ENCODE assay signal across 8 mouse cellular contexts in the genomic region with DNA sequence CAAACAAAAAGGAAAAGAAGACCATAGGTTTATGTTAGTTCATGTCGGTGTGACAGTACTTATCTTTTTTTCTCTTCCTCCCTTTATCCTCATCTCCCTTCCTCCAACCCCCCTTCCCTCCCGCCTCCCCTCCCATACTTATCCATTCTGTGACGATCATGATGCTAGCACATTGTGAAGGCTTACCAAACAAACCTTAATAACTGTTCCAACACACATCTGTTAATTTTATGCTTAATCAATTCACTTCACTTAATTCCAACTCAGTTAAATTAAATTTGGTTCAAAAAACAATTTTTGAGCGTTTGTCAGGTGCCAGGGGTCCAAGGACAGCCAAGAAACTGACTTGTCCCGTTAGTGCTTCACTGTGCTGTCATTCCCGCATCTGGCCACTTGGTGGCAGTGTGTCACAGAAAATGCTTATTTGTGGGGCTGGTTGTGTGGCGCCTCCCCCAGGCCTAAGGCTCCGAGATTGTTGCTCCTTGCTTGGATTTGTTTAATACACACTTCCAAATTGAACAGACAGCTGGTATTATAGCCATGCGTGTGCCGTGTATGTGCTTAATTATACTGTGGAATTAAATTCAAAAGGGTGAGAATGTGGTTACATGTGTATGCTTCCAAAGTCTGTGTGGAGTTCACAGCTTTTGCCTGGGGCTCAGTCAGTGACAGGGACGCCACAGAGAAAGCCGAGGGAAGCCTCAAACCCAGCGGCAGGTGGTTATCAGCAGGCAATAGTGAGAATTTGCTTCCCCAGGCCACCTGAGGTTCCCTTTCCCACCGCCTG.
DNase-seq lines count a peak whose midpoint lies in the region; ATAC-seq and TF ChIP-seq lines count a peak whose summit lies in the region.

No protein-coding gene starts in this region.

- TF ChIP-seq CTCF in MEL (IDR thresholded peaks at IDR 0.05 in 2 of 3, conservative IDR thresholded peaks at IDR 0.05 in 1 of 3; ENCODE audit: control insufficient read depth in 1 of 3, insufficient read depth in 1 of 3, low read depth in 2 of 3, low read length in 3 of 3, poor library complexity in 1 of 3, severe bottlenecking in 1 of 3): peak; percentile 89 to 98 (median 92)
- peak; percentile 95 for TF ChIP-seq CTCF in cerebellum, adult 2 months (IDR thresholded peaks at IDR 0.05; ENCODE audit: borderline replicate concordance, insufficient read depth, low read depth, low read length)
- TF ChIP-seq CTCF in forebrain, postnatal 0 days (IDR thresholded peaks at IDR 0.05; ENCODE audit: low read depth): peak; percentile 97
- TF ChIP-seq CTCF in layer of hippocampus, adult 2 months (conservative IDR thresholded peaks at IDR 0.05): peak; percentile 97
- peak; percentile 98 for TF ChIP-seq CTCF in lung, adult 2 months (IDR thresholded peaks at IDR 0.05; ENCODE audit: insufficient read depth, low read length)

- peak; percentile 85 for TF ChIP-seq RAD21 in MEL (IDR thresholded peaks at IDR 0.05; ENCODE audit: low read depth, low read length)

- no peaks in the 10 kb centered on the region for H3K4me1 ChIP-seq in MEL (ENCODE audit: control insufficient read depth in 1 of 2, insufficient read depth in 2 of 2, low read length in 2 of 2)
- H3K4me1 ChIP-seq in cerebellum, adult 2 months (ENCODE audit: control insufficient read depth, insufficient read depth, low read length): no peaks in the 10 kb centered on the region
- H3K4me1 ChIP-seq in forebrain, postnatal 0 days (ENCODE audit: insufficient read depth): no peaks in the 10 kb centered on the region
- no peaks in the 10 kb centered on the region; the same call in 1 of the 2 replicates for H3K4me1 ChIP-seq in lung, adult 2 months (ENCODE audit: control insufficient read depth, insufficient read depth, low read length)

- H3K27ac ChIP-seq in MEL (ENCODE audit: control insufficient read depth, low read depth, low read length): no peak overlapping the region
- H3K27ac ChIP-seq in cerebellum, adult 2 months (ENCODE audit: insufficient read depth, low read length): no peak overlapping the region
- no peak overlapping the region for H3K27ac ChIP-seq in forebrain, postnatal 0 days (ENCODE audit: low read depth, low read length)
- H3K27ac ChIP-seq in layer of hippocampus, adult 2 months: no peak overlapping the region

- peak overlapping the region; percentile 36 for H3K9ac ChIP-seq in MEL (ENCODE audit: control insufficient read depth, low read depth, low read length, poor library complexity, severe bottlenecking)
- no peak overlapping the region for H3K9ac ChIP-seq in forebrain, postnatal 0 days

- H3K27me3 ChIP-seq in MEL (ENCODE audit: control insufficient read depth in 1 of 2, insufficient read depth in 2 of 2, low read length in 2 of 2): no peaks in the 10 kb centered on the region
- no peaks in the 10 kb centered on the region for H3K27me3 ChIP-seq in cerebellum, adult 2 months (ENCODE audit: control insufficient read depth, insufficient read depth, low read length)
- no peaks in the 10 kb centered on the region for H3K27me3 ChIP-seq in forebrain, postnatal 0 days (ENCODE audit: insufficient read depth, low read length)

- peak; percentile 87 for ATAC-seq in forebrain, postnatal 0 days
- ATAC-seq in neutrophil, adult 5-6 weeks (ENCODE audit: extremely low read depth, insufficient number of reproducible peaks, low FRiP score, poor library complexity, severe bottlenecking): peak; percentile 82

- H3K36me3 ChIP-seq in MEL (ENCODE audit: control insufficient read depth in 1 of 2, insufficient read depth in 2 of 2, low read length in 2 of 2): no peaks in the 10 kb centered on the region
- H3K36me3 ChIP-seq in forebrain, postnatal 0 days (ENCODE audit: insufficient read depth): no peaks in the 10 kb centered on the region

- 9% methylated on average over 14 of the region's 14 CpGs for WGBS in cerebellum, adult 2 months
- WGBS in forebrain, postnatal 0 days: 12% methylated on average over 14 of the region's 14 CpGs
- WGBS in lung, adult 2 months: 14% methylated on average over 14 of the region's 14 CpGs

- H3K4me2 ChIP-seq in forebrain, postnatal 0 days (ENCODE audit: low read depth): peak overlapping the region; percentile 28; the same call in 1 of the 2 replicates

- no peaks in the 10 kb centered on the region for H3K79me2 ChIP-seq in MEL (ENCODE audit: control insufficient read depth, insufficient read depth, low read length, poor library complexity)

- no peak for TF ChIP-seq POLR2A in MEL (IDR thresholded peaks at IDR 0.05; ENCODE audit: control insufficient read depth in 1 of 2, insufficient read depth in 1 of 2, low read depth in 1 of 2, low read length in 2 of 2, poor library complexity in 1 of 2)
- TF ChIP-seq POLR2A in cerebellum, adult 2 months (IDR thresholded peaks at IDR 0.05; ENCODE audit: borderline replicate concordance, insufficient read depth, low read length): no peak
- no peak for TF ChIP-seq POLR2A in lung, adult 2 months (IDR thresholded peaks at IDR 0.05; ENCODE audit: borderline replicate concordance, extremely low read depth, low read depth, low read length)

- H3K9me3 ChIP-seq in MEL (replicated peaks; ENCODE audit: insufficient read depth, low read length): no peaks in the 10 kb centered on the region
- H3K9me3 ChIP-seq in forebrain, postnatal 0 days (ENCODE audit: low read length): no peaks in the 10 kb centered on the region

- DNase-seq in MEL (ENCODE audit: low read depth, low spot score): peak; percentile 89
- DNase-seq in cerebellum, adult 2 months: peak; percentile 73 to 85
- peak; percentile 92 for DNase-seq in forebrain, postnatal 0 days
- peak; percentile 93 for DNase-seq in heart, postnatal 4 days
- peak; percentile 81 to 93 for DNase-seq in layer of hippocampus, adult 2 months (ENCODE audit: low spot score in 2 of 2)
- DNase-seq in lung, adult 2 months: peak; percentile 86
- DNase-seq in testis, postnatal 14 days (ENCODE audit: low spot score): peak; percentile 80

- peak overlapping the region; percentile 51 to 55 for H3K4me3 ChIP-seq in MEL (ENCODE audit: control insufficient read depth in 1 of 2, insufficient read depth in 1 of 2, low read depth in 2 of 2, low read length in 2 of 2)
- no peak overlapping the region for H3K4me3 ChIP-seq in cerebellum, adult 2 months (replicated peaks; ENCODE audit: insufficient read depth, low read depth, low read length)
- no peak overlapping the region for H3K4me3 ChIP-seq in forebrain, postnatal 0 days (ENCODE audit: low read depth, low read length)
- H3K4me3 ChIP-seq in layer of hippocampus, adult 2 months: peak overlapping the region; percentile 22; the same call in 1 of the 2 replicates
- peak overlapping the region; percentile 30 for H3K4me3 ChIP-seq in lung, adult 2 months (replicated peaks; ENCODE audit: extremely low read depth, low read depth, low read length)

- TF ChIP-seq EP300 in MEL (IDR thresholded peaks at IDR 0.05; ENCODE audit: low read depth in 1 of 2, low read length in 2 of 2): no peak

TF ChIP-seq in MEL, 35 proteins besides CTCF, POLR2A, EP300 and RAD21 (continues in another document):
- TF ChIP-seq GABPA (IDR thresholded peaks at IDR 0.05; ENCODE audit: low read depth, low read length): no peak
- no peak for TF ChIP-seq USF2 (IDR thresholded peaks at IDR 0.05; ENCODE audit: borderline replicate concordance in 1 of 2, insufficient read depth in 1 of 2, low read depth in 1 of 2, low read length in 2 of 2)
- no peak for TF ChIP-seq ELF1 (IDR thresholded peaks at IDR 0.05; ENCODE audit: low read depth, low read length)
- 0 out of 2 replicates have a peak, but pooled peaks have one; percentile 14 for TF ChIP-seq USF1 (IDR thresholded peaks at IDR 0.05; ENCODE audit: low read depth, low read length)
- TF ChIP-seq UBTF (IDR thresholded peaks at IDR 0.05; ENCODE audit: borderline replicate concordance, insufficient read depth, low read depth, low read length): no peak
- no peak for TF ChIP-seq HCFC1 (IDR thresholded peaks at IDR 0.05; ENCODE audit: low read depth, low read length)
- TF ChIP-seq MAFK (IDR thresholded peaks at IDR 0.05; ENCODE audit: borderline replicate concordance, low read depth, low read length): no peak
- TF ChIP-seq TAL1 (IDR thresholded peaks at IDR 0.05; ENCODE audit: low read length): no peak
- no peak for TF ChIP-seq MEF2A (IDR thresholded peaks at IDR 0.05; ENCODE audit: extremely low read depth, insufficient replicate concordance, low read depth, low read length, poor library complexity, severe bottlenecking)
- TF ChIP-seq SMC3 (IDR thresholded peaks at IDR 0.05; ENCODE audit: low read depth, low read length): peak; percentile 67
- TF ChIP-seq CHD1 (IDR thresholded peaks at IDR 0.05; ENCODE audit: low read depth, low read length): no peak
- TF ChIP-seq ZC3H11A (IDR thresholded peaks at IDR 0.05; ENCODE audit: low read depth, low read length): peak; percentile 64
- 0 out of 2 replicates have a peak, but pooled peaks have one; percentile 43 for TF ChIP-seq MAZ (IDR thresholded peaks at IDR 0.05; ENCODE audit: low read depth, low read length)
- TF ChIP-seq POLR2AphosphoS5 (IDR thresholded peaks at IDR 0.05; ENCODE audit: borderline replicate concordance, low read depth, low read length): no peak
- TF ChIP-seq MAX (IDR thresholded peaks at IDR 0.05; ENCODE audit: low read length): peak; percentile 12; the same call in 1 of the 2 replicates
- TF ChIP-seq ZMIZ1 (IDR thresholded peaks at IDR 0.05; ENCODE audit: low read depth, low read length): no peak
- TF ChIP-seq TBP (IDR thresholded peaks at IDR 0.05; ENCODE audit: low read depth, low read length): no peak
- no peak for TF ChIP-seq CHD2 (IDR thresholded peaks at IDR 0.05; ENCODE audit: low read length)
- TF ChIP-seq RCOR1 (IDR thresholded peaks at IDR 0.05; ENCODE audit: low read depth, low read length): peak; percentile 38; the same call in 1 of the 2 replicates
- no peak for TF ChIP-seq TCF12 (IDR thresholded peaks at IDR 0.05; ENCODE audit: low read depth, low read length)
- TF ChIP-seq GATA1 (IDR thresholded peaks at IDR 0.05; ENCODE audit: low read depth, low read length): no peak
- no peak for TF ChIP-seq MYB (IDR thresholded peaks at IDR 0.05; ENCODE audit: low read depth, low read length)
- no peak for TF ChIP-seq NRF1 (IDR thresholded peaks at IDR 0.05; ENCODE audit: insufficient read depth, low read depth, low read length, poor library complexity, severe bottlenecking)
- TF ChIP-seq MXI1 (IDR thresholded peaks at IDR 0.05; ENCODE audit: low read depth, low read length): no peak
- TF ChIP-seq JUND (IDR thresholded peaks at IDR 0.05; ENCODE audit: low read depth, low read length): no peak
- no peak for TF ChIP-seq KAT2A (conservative IDR thresholded peaks at IDR 0.05; ENCODE audit: low read depth, low read length)
- TF ChIP-seq BHLHE40 (IDR thresholded peaks at IDR 0.05; ENCODE audit: borderline replicate concordance, low read depth, low read length): 0 out of 2 replicates have a peak, but pooled peaks have one; percentile 8
- no peak for TF ChIP-seq POLR2AphosphoS2 (IDR thresholded peaks at IDR 0.05; ENCODE audit: low read length)
- TF ChIP-seq NELFE (IDR thresholded peaks at IDR 0.05; ENCODE audit: low read depth, low read length): no peak

Comparison
In these comparisons a context has a peak if more than half of its experiments do, and no peak if none do; other contexts are left out.
1. H3K4me3 ChIP-seq: peak in MEL (2 of 2), layer of hippocampus, adult 2 months (single experiment) and lung, adult 2 months (single experiment); none in cerebellum, adult 2 months (single experiment) and forebrain, postnatal 0 days (single experiment).
2. Peak in every context shown above with its lines, with median percentiles within 50 percentile points of each other: DNase-seq and CTCF ChIP-seq.